Mouse (Mus musculus): ENCODE results near the gene Obox1.
"Not testable (repeated sequence)": the region's sequence is repeated elsewhere in the genome, so short reads cannot be mapped to it uniquely, and the experiment has no call there.

DNA sequence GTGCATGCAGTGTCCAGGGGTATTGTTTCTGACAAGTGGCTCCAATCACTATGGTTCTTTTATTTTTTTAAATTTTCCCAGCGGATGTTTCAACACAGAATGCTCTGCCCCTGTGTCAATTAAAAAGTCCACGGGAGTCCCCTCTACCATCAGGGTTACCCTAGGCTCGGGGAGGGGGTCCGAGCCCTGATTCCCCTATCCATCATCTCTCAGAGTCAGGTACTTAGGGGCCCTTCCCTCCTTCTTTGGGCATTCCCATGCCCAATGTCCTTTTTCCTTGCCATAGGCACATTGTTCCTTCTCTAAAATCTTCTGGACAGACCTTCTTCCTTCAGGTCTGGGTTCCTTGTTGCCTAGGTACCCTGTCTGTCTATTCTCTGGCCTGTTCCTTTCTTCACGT lies 120.7 kb downstream of the Obox1 start:
- not testable (repeated sequence) for TF ChIP-seq CTCF, EP300 (IDR thresholded peaks at IDR 0.05; ENCODE audit: low read depth)
